Mouse (Mus musculus): ENCODE measurements around the gene Ccr10.

Gene Ccr10

GRCm38 (mm10) chr11:101188166-101188805 is 13.0 kb upstream of the Ccr10 start:
- no peak for DNase-seq (ENCODE audit: low read depth, low spot score)

- no peak for DNase-seq (ENCODE audit: low read depth, low spot score)
Observed at GRCm38 (mm10) chr11:101187541-101187940, 12.3 kb upstream of the Ccr10 start.

GRCm38 (mm10) chr11:101186526-101187247 is 11.4 kb upstream of the Ccr10 start:
- DNase-seq (ENCODE audit: low read depth, low spot score), result no peak

GRCm38 (mm10) chr11:101185441-101185840 is 10.2 kb upstream of the Ccr10 start:
- no peak for DNase-seq (ENCODE audit: low read depth, low spot score)

- DNase-seq (ENCODE audit: low read depth, low spot score), result no peak
Observed at GRCm38 (mm10) chr11:101184984-101185383, 9.7 kb upstream of the Ccr10 start.

- no peak for DNase-seq (ENCODE audit: low read depth, low spot score)
Observed at GRCm38 (mm10) chr11:101182771-101183517, 7.7 kb upstream of the Ccr10 start.

- no peak for DNase-seq (ENCODE audit: low read depth, low spot score)
Observed at GRCm38 (mm10) chr11:101181961-101182360, 6.7 kb upstream of the Ccr10 start.

GRCm38 (mm10) chr11:101180846-101181740 is 5.8 kb upstream of the Ccr10 start:
- DNase-seq (ENCODE audit: low read depth, low spot score), result no peak

GRCm38 (mm10) chr11:101180261-101180660 is 5.0 kb upstream of the Ccr10 start:
- no peak for DNase-seq (ENCODE audit: low read depth, low spot score)

GRCm38 (mm10) chr11:101179306-101179705 is 4.1 kb upstream of the Ccr10 start:
- DNase-seq (ENCODE audit: low read depth, low spot score), result no peak

- DNase-seq (ENCODE audit: low read depth, low spot score), result no peak
Observed at GRCm38 (mm10) chr11:101178061-101179058, 3.1 kb upstream of the Ccr10 start.

- no peak for DNase-seq (ENCODE audit: low read depth, low spot score)
Observed at GRCm38 (mm10) chr11:101176933-101177773, 1.9 kb upstream of the Ccr10 start.

- no peak for DNase-seq (ENCODE audit: low read depth, low spot score)
Observed at GRCm38 (mm10) chr11:101176117-101176691, 961 bp upstream of the Ccr10 start.

GRCm38 (mm10) chr11:101175636-101176116 is 433 bp upstream of the Ccr10 start:
- DNase-seq (ENCODE audit: low read depth, low spot score), result no peak

- DNase-seq (ENCODE audit: low read depth, low spot score), result no peak
Observed at GRCm38 (mm10) chr11:101174389-101174745, 876 bp downstream of the Ccr10 start.

- DNase-seq (ENCODE audit: low read depth, low spot score), result peak; percentile 74
Observed at GRCm38 (mm10) chr11:101173631-101174388, 1.4 kb downstream of the Ccr10 start.

GRCm38 (mm10) chr11:101173112-101173511 is 2.1 kb downstream of the Ccr10 start:
- DNase-seq (ENCODE audit: low read depth, low spot score), result no peak

- DNase-seq (ENCODE audit: low read depth, low spot score), result no peak
Observed at GRCm38 (mm10) chr11:101172434-101172815, 2.8 kb downstream of the Ccr10 start.

Measured in skeletal muscle tissue, adult 2 months (tissue).